ENCODE assay signal across 29 mouse cellular contexts in the genomic region with DNA sequence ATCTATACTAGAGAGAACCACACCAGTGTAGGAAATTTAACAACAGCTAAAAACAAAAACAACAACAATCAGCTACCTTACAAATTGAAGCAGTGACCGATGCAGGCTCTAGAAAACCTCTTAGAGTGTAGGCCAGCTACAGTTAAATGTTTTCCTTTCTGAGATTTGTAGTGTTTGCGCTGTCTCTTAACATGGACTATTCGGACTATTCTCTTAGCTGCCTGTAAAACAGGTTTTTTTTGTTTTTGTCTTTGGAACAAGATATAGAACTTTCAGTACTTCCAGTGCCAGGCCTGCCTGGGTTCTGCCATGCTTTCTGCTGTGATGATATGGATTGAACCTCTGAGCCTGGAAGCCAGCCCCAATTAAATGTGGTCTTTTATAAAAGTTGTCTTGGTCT.
"Had no signal": no experiment of that assay in that cellular context is flagged by ENCODE, and none has a peak within 500 bp of the region (broad histone marks: within the 10 kb centered on the region; RNA-seq: fewer than 3 reads in every experiment).

No protein-coding gene starts in this region.

- H3K9me3 ChIP-seq: liver, embryonic 12.5 days; liver, embryonic 13.5 days; liver, embryonic 15.5 days; lung, embryonic 15.5 days; megakaryocyte, embryonic 14.5 days had no signal

- H3K27ac ChIP-seq: left cerebral cortex, adult 2 months; limb, embryonic 10.5 days; limb, embryonic 12.5 days; limb, embryonic 13.5 days; limb, embryonic 15.5 days; liver, embryonic 12.5 days; liver, embryonic 13.5 days; liver, embryonic 14.5 days; liver, embryonic 15.5 days; lung, embryonic 15.5 days; macrophage; midbrain, embryonic 10.5 days; midbrain, embryonic 12.5 days; midbrain, embryonic 13.5 days; midbrain, embryonic 15.5 days; neural tube, embryonic 12.5 days had no signal

- H3K27me3 ChIP-seq: limb, embryonic 12.5 days; limb, embryonic 13.5 days; limb, embryonic 15.5 days; liver, embryonic 12.5 days; liver, embryonic 13.5 days; liver, embryonic 15.5 days; lung, embryonic 15.5 days; megakaryocyte, embryonic 14.5 days; midbrain, embryonic 12.5 days; midbrain, embryonic 13.5 days; midbrain, embryonic 15.5 days; neural tube, embryonic 12.5 days had no signal

- ATAC-seq: liver, embryonic 12.5 days; liver, postnatal 0 days; midbrain, embryonic 13.5 days; midbrain, embryonic 15.5 days; midbrain, embryonic 16.5 days had no signal

- H3K4me3 ChIP-seq: left cerebral cortex, adult 2 months; limb, embryonic 10.5 days; limb, embryonic 12.5 days; limb, embryonic 13.5 days; limb, embryonic 15.5 days; liver, embryonic 12.5 days; liver, embryonic 13.5 days; liver, embryonic 15.5 days; lung, embryonic 15.5 days; megakaryocyte, embryonic 14.5 days; midbrain, embryonic 10.5 days; midbrain, embryonic 12.5 days; midbrain, embryonic 13.5 days; midbrain, embryonic 15.5 days; myocyte; neural tube, embryonic 12.5 days had no signal

- DNase-seq: left cerebral cortex, postnatal 4 days; liver; liver, embryonic 13.5 days; liver, postnatal 0 days; lung, adult 18-20 months; lung, postnatal 10 days; lung, postnatal 36 days; lung, postnatal 4 days; midbrain, embryonic 14.5 days had no signal

- H3K4me2 ChIP-seq: limb, embryonic 12.5 days; limb, embryonic 13.5 days; limb, embryonic 15.5 days; liver, embryonic 11.5 days; liver, embryonic 12.5 days; liver, embryonic 13.5 days; liver, embryonic 15.5 days; lung, embryonic 15.5 days; midbrain, embryonic 11.5 days; midbrain, embryonic 12.5 days; midbrain, embryonic 13.5 days; midbrain, embryonic 15.5 days; neural tube, embryonic 12.5 days had no signal

- H3K9ac ChIP-seq: limb, embryonic 12.5 days; limb, embryonic 13.5 days; limb, embryonic 15.5 days; liver, embryonic 12.5 days; liver, embryonic 13.5 days; liver, embryonic 14.5 days; liver, embryonic 15.5 days; liver, postnatal 0 days; lung, embryonic 15.5 days; midbrain, embryonic 12.5 days; midbrain, embryonic 13.5 days; midbrain, embryonic 15.5 days; neural tube, embryonic 12.5 days had no signal

- H3K4me1 ChIP-seq: limb, embryonic 10.5 days; limb, embryonic 12.5 days; limb, embryonic 13.5 days; limb, embryonic 15.5 days; liver, embryonic 12.5 days; liver, embryonic 13.5 days; liver, embryonic 15.5 days; lung, embryonic 15.5 days; megakaryocyte, embryonic 14.5 days; midbrain, embryonic 10.5 days; midbrain, embryonic 12.5 days; midbrain, embryonic 13.5 days; midbrain, embryonic 15.5 days; neural tube, embryonic 12.5 days had no signal

- H3K36me3 ChIP-seq: liver, embryonic 12.5 days; liver, embryonic 13.5 days; liver, embryonic 15.5 days; lung, embryonic 15.5 days had no signal
